Mouse (Mus musculus) layer of hippocampus, postnatal 10 days (tissue): ENCODE measurements around the gene Cbx2. TPM values are rescaled to one million over a fixed set of nuclear protein-coding genes. Genes with fewer than 3 reads are reported as not detected.
A peak's percentile ranks its signal among the peaks of the same experiment; 100 is the strongest.

Experiments used
- DNase-seq, 2 experiments: peaks; one replicate each; pipeline ENCODE4 v3.0.0; 2021; ENCODE audit warnings: low spot score in 2 of 2
- total RNA-seq, 2 experiments: library from RNA; stranded (reverse); gene quantifications; 2 replicates each; pipeline ENCODE4 v1.2.3; 2021

Gene Cbx2
- total RNA-seq, 2 experiments from 2014 or later, result 4.7 to 5.0 TPM

- DNase-seq, result no peak
Observed at GRCm38 (mm10) chr11:119014455-119014854, 8.3 kb upstream of the Cbx2 start.

GRCm38 (mm10) chr11:119017506-119017905, 5.3 kb upstream of the Cbx2 start:
- no peak for DNase-seq

- no peak for DNase-seq
Observed at GRCm38 (mm10) chr11:119021180-119021579, 1.6 kb upstream of the Cbx2 start.

- DNase-seq, result no peak
Observed at GRCm38 (mm10) chr11:119022068-119022894, 481 bp upstream of the Cbx2 start.

- DNase-seq, result peak; percentile 21 to 38
Observed at GRCm38 (mm10) chr11:119023616-119023980, 836 bp downstream of the Cbx2 start.

- peak in 1 of 2 experiments; percentile 23 for DNase-seq
Observed at GRCm38 (mm10) chr11:119024260-119024659, 1.5 kb downstream of the Cbx2 start.

GRCm38 (mm10) chr11:119026203-119026602, 3.4 kb downstream of the Cbx2 start:
- no peak for DNase-seq

GRCm38 (mm10) chr11:119033874-119034558, 11.3 kb downstream of the Cbx2 start:
- DNase-seq, result peak; percentile 87 to 90

GRCm38 (mm10) chr11:119034635-119035034, 11.9 kb downstream of the Cbx2 start:
- DNase-seq, result no peak

- no peak for DNase-seq
Observed at GRCm38 (mm10) chr11:119035094-119035685, 12.4 kb downstream of the Cbx2 start.

GRCm38 (mm10) chr11:119035686-119036165, 13.0 kb downstream of the Cbx2 start:
- DNase-seq, result no peak

GRCm38 (mm10) chr11:119036447-119036846, 13.7 kb downstream of the Cbx2 start:
- DNase-seq, result no peak

GRCm38 (mm10) chr11:119036934-119037779, 14.4 kb downstream of the Cbx2 start:
- peak in 1 of 2 experiments; percentile 47 for DNase-seq

- DNase-seq, result no peak
Observed at GRCm38 (mm10) chr11:119037780-119038401, 15.1 kb downstream of the Cbx2 start.

GRCm38 (mm10) chr11:119038744-119039484, 16.2 kb downstream of the Cbx2 start:
- DNase-seq, result peak in 1 of 2 experiments; percentile 24

- DNase-seq, result no peak
Observed at GRCm38 (mm10) chr11:119039732-119040512, 17.2 kb downstream of the Cbx2 start.

GRCm38 (mm10) chr11:119040600-119041324, 18.0 kb downstream of the Cbx2 start, which contains the start of gene Cbx8:
TSS of gene Cbx8 (minus strand) at chr11:119040969.
- DNase-seq, result peak; percentile 99

GRCm38 (mm10) chr11:119041325-119041716, 18.6 kb downstream of the Cbx2 start:
- DNase-seq, result peak; percentile 77
